Mouse (Mus musculus): ENCODE measurements around the gene Hspg2. TPM values are rescaled to one million over a fixed set of nuclear protein-coding genes. Genes with fewer than 3 reads are reported as not detected.
A peak's percentile ranks its signal among the peaks of the same experiment; 100 is the strongest.
"Not testable (repeated sequence)": the region's sequence is repeated elsewhere in the genome, so short reads cannot be mapped to it uniquely, and the experiment has no call there.

Hspg2 gene
- 31.3 and 34.0 TPM in 2 replicates for polyA plus RNA-seq (2015; fragmentation: Nextera tagmentation; extraction: Ambion mirVana)

DNA sequence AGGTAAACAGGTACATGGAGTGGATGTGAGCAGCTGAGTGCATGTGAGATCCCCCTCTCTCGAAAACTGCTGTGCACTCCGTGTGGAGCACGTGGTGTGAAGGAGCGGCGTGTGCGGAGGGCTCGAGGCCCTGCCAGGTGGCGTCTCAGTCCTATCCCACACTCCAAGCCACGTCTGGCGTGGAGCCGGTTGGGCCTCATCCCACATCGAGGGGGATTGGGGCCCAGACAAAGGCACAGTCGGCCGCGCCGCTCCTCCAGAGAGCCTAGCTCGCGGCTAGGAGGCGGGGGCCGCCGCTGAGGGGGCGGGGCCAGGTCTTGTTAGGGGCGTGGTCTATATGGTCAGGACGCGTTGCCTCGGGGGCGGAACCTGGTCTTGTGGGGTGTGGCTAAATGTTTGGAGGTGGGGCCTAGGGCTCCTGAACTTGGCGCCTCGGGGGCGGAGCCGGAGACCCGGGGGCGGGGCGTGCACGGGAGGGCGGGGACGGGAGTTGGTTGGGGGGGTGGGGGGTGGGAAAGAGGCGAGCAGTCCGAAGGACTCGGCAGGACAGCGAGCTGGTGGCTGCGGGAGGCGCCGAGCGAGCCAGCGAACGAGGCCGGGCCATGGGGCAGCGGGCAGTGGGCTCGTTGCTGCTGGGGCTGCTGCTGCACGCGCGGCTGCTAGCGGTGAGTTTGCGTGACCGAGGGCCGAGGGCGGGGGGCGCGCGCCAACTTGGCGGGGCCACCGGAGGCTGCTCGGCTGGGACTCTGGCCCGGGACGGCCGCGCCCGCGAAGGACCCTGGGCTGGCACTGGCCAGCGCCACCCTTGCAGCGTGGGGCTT lies at the start of gene Hspg2:
Gene Hspg2, plus strand, starts transcription at position 510 of the 821 bp plus-strand sequence.
- Histone ChIP-seq H3K4me2 (ENCODE audit: low read length) (peak within 1 kb of the TSS; percentile 96), H3K4me1 (replicated peaks; ENCODE audit: insufficient read depth, low read length) (peaks cover 37% of the 10 kb centered on the region), H3K9me3 (replicated peaks; ENCODE audit: low read length) (no peaks in the 10 kb centered on the region), H3K4me3 (replicated peaks; ENCODE audit: low read depth, low read length) (peak within 1 kb of the TSS; percentile 85), H3K36me3 (ENCODE audit: insufficient read depth, low read length) (no peaks in the 10 kb centered on the region), H3K27ac (peak within 1 kb of the TSS; percentile 87), H3K27me3 (ENCODE audit: insufficient read depth, low read length) (no peaks in the 10 kb centered on the region), H3K9ac (ENCODE audit: low read depth, low read length) (peak within 1 kb of the TSS; percentile 88)
- under 1% methylated on average over 69 of the region's 72 CpGs for WGBS
- ATAC-seq (replicated peaks; ENCODE audit: low FRiP score, low read depth), result peak; percentile 76
- DNase-seq (ENCODE audit: low spot score), result peak; percentile 97
- 0 out of 2 replicates have a peak, but pooled peaks have one; percentile 13 for TF ChIP-seq CTCF (IDR thresholded peaks at IDR 0.05; ENCODE audit: low read depth)

DNA sequence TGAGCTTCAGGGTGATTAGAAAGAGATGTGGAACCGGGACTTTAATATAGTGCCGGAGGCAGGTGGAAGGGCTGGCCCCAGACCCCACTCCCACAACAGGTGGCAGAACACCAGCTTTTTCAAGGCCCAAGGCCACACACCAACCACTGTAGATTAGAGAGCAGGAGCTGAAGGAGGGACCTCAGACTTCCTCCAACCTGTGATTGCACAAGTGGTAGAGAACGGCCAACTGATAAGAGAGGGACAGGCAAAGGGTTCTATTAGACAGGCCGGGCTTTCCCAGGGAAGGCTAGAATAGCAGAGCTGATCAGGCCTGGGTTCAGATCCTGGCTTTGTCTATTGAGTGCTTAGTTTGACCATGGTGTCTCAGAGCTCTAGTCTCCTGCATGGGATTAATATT lies 38.1 kb upstream of the Hspg2 start, which contains the start of gene Cela3b:
Gene Cela3b, minus strand, starts transcription at position 39 of the 400 bp plus-strand sequence.
- no peaks in the 10 kb centered on the region for H3K27me3 ChIP-seq (ENCODE audit: insufficient read depth, low read length)
- no peak within 1 kb of the TSS for H3K27ac ChIP-seq
- no peaks in the 10 kb centered on the region for H3K9me3 ChIP-seq (replicated peaks; ENCODE audit: low read length)
- WGBS, result 85% methylated on average over 4 of the region's 4 CpGs
- no peak within 1 kb of the TSS for H3K4me2 ChIP-seq (ENCODE audit: low read length)
- DNase-seq (ENCODE audit: low spot score) (no peak), ATAC-seq (replicated peaks; ENCODE audit: low FRiP score, low read depth) (no peak)
- no peak for TF ChIP-seq CTCF (IDR thresholded peaks at IDR 0.05; ENCODE audit: low read depth)
- H3K4me1 ChIP-seq (replicated peaks; ENCODE audit: insufficient read depth, low read length), result no peaks in the 10 kb centered on the region
- H3K9ac ChIP-seq (ENCODE audit: low read depth, low read length), result no peak within 1 kb of the TSS
- no peaks in the 10 kb centered on the region for H3K36me3 ChIP-seq (ENCODE audit: insufficient read depth, low read length)
- H3K4me3 ChIP-seq (replicated peaks; ENCODE audit: low read depth, low read length), result no peak within 1 kb of the TSS

DNA sequence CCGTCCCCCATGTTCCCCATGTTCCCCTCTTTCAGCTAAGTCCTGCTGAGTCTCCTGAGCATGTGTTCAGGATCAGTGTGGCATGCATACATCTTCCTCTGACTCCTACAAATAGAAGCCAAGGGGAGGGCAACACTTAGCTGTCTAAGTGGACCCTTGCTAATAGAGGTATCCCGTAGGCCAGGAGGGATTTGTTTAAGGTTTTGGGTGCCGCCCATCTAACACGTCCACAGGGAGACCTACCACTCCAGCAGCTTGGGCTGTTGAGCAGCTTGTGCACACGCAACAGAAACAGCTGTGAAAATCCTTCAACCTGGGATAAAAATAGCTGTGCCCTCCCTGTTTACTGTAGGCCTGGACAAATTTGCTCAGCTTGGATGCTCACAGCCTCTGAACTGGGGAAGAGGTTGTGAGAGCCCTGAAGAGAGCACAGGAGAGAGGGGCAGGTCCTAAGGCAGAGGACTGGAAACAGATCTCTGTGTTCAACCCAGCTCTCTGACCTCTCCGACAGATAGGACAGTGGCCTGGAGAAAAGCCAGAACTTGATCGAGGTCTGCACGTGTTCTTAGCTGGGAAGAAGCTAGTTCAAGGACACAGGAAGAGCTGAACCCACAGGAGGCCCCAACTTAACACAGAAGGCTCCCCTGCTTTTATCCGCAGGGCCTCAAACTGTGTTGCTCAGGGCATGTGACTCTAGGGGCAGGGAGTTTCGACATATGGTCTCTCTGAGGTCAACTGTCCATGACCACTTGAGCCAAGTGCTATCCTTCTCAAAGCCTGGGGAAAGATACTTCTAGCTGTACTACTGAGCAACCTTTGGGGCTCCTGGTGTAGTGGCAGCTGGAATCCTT lies 35.6 kb upstream of the Hspg2 start:
- H3K27me3 ChIP-seq (ENCODE audit: insufficient read depth, low read length); H3K27ac ChIP-seq; H3K4me1 ChIP-seq (replicated peaks; ENCODE audit: insufficient read depth, low read length); DNase-seq (ENCODE audit: low spot score); H3K9me3 ChIP-seq (replicated peaks; ENCODE audit: low read length); H3K9ac ChIP-seq (ENCODE audit: low read depth, low read length); H3K4me3 ChIP-seq (replicated peaks; ENCODE audit: low read depth, low read length); H3K4me2 ChIP-seq (ENCODE audit: low read length); ATAC-seq (replicated peaks; ENCODE audit: low FRiP score, low read depth); H3K36me3 ChIP-seq (ENCODE audit: insufficient read depth, low read length): not testable (repeated sequence)
- WGBS, result 69% methylated on average over 10 of the region's 10 CpGs

DNA sequence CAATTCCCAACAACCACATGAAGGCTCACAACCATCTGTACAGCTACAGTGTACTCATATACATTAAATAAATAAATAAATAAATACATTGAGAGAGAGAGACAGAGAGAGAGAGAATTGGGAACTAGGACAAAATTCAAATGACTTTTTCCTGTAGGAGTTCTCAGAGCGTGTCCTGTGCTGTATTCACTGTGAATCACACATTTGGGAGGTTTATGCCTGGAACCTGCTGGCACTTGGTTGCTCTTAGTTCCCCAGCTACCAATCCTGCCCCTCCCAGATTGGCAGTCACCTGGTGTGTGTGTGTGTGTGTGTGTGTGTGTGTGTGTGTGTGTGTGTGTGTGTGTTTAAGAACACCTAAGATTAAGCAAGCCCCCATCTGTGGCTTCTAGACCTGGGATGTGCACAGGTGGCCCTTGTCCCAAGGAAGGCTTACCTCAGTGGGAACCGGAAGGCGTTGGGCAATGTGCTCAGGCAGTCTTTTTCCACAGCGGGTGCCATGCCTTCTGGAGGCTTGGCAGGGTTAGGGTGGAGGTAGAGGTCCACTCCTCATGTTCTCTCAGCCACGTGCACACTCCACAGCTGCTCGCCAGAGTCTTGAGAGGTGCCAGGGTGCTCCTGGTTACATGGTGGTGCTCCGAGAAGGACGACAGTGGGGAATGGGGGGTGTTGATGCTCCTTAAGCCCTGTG lies 31.4 kb upstream of the Hspg2 start:
- 92% methylated on average over 8 of the region's 8 CpGs for WGBS
- Histone ChIP-seq H3K4me1 (replicated peaks; ENCODE audit: insufficient read depth, low read length) (no peaks in the 10 kb centered on the region), H3K4me3 (replicated peaks; ENCODE audit: low read depth, low read length) (no peak overlapping the region), H3K36me3 (ENCODE audit: insufficient read depth, low read length) (no peaks in the 10 kb centered on the region), H3K27me3 (ENCODE audit: insufficient read depth, low read length) (no peaks in the 10 kb centered on the region), H3K27ac (no peak overlapping the region), H3K9me3 (replicated peaks; ENCODE audit: low read length) (no peaks in the 10 kb centered on the region), H3K4me2 (ENCODE audit: low read length) (no peak overlapping the region), H3K9ac (ENCODE audit: low read depth, low read length) (no peak overlapping the region)
- TF ChIP-seq CTCF (IDR thresholded peaks at IDR 0.05; ENCODE audit: low read depth), result no peak
- ATAC-seq (replicated peaks; ENCODE audit: low FRiP score, low read depth), result no peak
- DNase-seq (ENCODE audit: low spot score), result no peak

DNA sequence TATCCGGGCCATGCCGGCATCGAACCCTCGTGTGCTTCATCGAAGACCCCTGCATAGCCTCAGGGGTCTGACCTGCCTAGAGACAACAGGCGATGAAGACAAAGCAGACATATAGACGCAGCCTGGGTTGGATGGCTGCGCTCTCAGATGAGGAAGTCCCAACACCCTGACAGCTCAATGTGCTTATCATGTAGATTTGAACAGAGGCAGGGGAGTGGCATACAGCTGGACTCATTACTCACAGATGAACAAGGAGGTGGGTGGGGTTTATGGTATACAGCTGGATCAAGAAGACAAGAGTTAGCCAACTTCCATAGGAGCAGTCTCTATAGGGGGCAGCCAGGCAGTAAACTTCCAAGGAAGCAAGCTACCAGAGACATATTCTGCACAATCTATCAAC lies 29.7 kb upstream of the Hspg2 start:
- no peak for DNase-seq (ENCODE audit: low spot score)
- WGBS, result 91% methylated on average over 8 of the region's 8 CpGs
- ATAC-seq (replicated peaks; ENCODE audit: low FRiP score, low read depth), result no peak
- Histone ChIP-seq H3K27ac (no peak overlapping the region), H3K36me3 (ENCODE audit: insufficient read depth, low read length) (no peaks in the 10 kb centered on the region), H3K27me3 (ENCODE audit: insufficient read depth, low read length) (no peaks in the 10 kb centered on the region), H3K4me1 (replicated peaks; ENCODE audit: insufficient read depth, low read length) (no peaks in the 10 kb centered on the region), H3K4me3 (replicated peaks; ENCODE audit: low read depth, low read length) (no peak overlapping the region), H3K9ac (ENCODE audit: low read depth, low read length) (no peak overlapping the region), H3K9me3 (replicated peaks; ENCODE audit: low read length) (no peaks in the 10 kb centered on the region), H3K4me2 (ENCODE audit: low read length) (no peak overlapping the region)
- no peak for TF ChIP-seq CTCF (IDR thresholded peaks at IDR 0.05; ENCODE audit: low read depth)

DNA sequence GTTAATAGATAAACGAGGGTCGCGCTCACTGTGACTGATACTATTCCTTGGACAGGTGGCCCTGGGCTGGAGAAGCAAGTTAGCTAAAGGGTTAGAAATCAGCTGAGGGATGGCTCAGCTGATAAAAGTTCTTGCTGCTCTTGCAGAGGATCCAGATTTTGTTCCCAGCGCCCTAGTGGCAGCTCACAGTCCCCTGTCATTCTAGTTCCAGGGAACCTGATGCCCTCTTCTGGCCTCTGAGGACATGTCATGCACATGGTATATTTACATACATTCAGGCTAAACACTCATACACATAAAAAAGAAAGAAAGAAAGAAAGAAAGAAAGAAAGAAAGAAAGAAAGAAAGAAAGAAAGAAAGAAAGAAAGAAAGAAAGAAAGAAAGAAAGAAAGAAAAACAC lies 27.2 kb upstream of the Hspg2 start:
- H3K4me2 ChIP-seq (ENCODE audit: low read length), result no peak overlapping the region
- no peak for ATAC-seq (replicated peaks; ENCODE audit: low FRiP score, low read depth)
- H3K9ac ChIP-seq (ENCODE audit: low read depth, low read length), result no peak overlapping the region
- no peak overlapping the region for H3K27ac ChIP-seq
- no peak for DNase-seq (ENCODE audit: low spot score)
- no peak overlapping the region for H3K4me3 ChIP-seq (replicated peaks; ENCODE audit: low read depth, low read length)
- peak; percentile 36; the same call in 1 of the 2 replicates for TF ChIP-seq CTCF (IDR thresholded peaks at IDR 0.05; ENCODE audit: low read depth)
- H3K9me3 ChIP-seq (replicated peaks; ENCODE audit: low read length), result no peaks in the 10 kb centered on the region
- WGBS, result 85% methylated on average over 4 of the region's 4 CpGs
- no peaks in the 10 kb centered on the region for H3K27me3 ChIP-seq (ENCODE audit: insufficient read depth, low read length)
- H3K36me3 ChIP-seq (ENCODE audit: insufficient read depth, low read length), result no peaks in the 10 kb centered on the region
- no peaks in the 10 kb centered on the region for H3K4me1 ChIP-seq (replicated peaks; ENCODE audit: insufficient read depth, low read length)
